Mouse (Mus musculus) thymus, adult 2 months (tissue): Measurements from ENCODE around the gene Notch3.
"Not testable (repeated sequence)": the region's sequence is repeated elsewhere in the genome, so short reads cannot be mapped to it uniquely, and the experiment has no call there.

ENCODE experiments used
- CTCF ChIP-seq: fragments of 200-500 bp; IDR thresholded peaks from 2 replicates; pipeline ENCODE4 v1.5.1; 2012; ENCODE audit warnings: mild to moderate bottlenecking, control low read depth, low read length, moderate library complexity, borderline replicate concordance; ENCODE audit not compliant: control insufficient read depth, poor library complexity, insufficient read depth; ENCODE audit errors: extremely low read depth
- POLR2A ChIP-seq: fragments of 200-500 bp; IDR thresholded peaks from 2 replicates; pipeline ENCODE4 v1.6.1; 2012; ENCODE audit warnings: mild to moderate bottlenecking, low read length, control low read depth, moderate library complexity; ENCODE audit not compliant: control insufficient read depth, poor library complexity, insufficient read depth; ENCODE audit errors: extremely low read depth

- TF ChIP-seq CTCF = peak; percentile 46; the same call in 1 of the 2 replicates
- not testable (repeated sequence) for TF ChIP-seq POLR2A
Observed at GRCm38 (mm10) chr17:32215587-32215986, 48.9 kb upstream of the Notch3 start.
